Mouse (Mus musculus) liver, embryonic 12.5 days (tissue): ENCODE data around the gene Olfr765. TPM values are rescaled to one million over a fixed set of nuclear protein-coding genes. Genes with fewer than 3 reads are reported as not detected.
"Not testable (repeated sequence)": the region's sequence is repeated elsewhere in the genome, so short reads cannot be mapped to it uniquely, and the experiment has no call there.

ENCODE experiments used
- ATAC-seq: fragments of 200-750 bp; cut with Nextera tagmentation; 2 replicates; pipeline ENCODE4 v1.8.0; 2017; ENCODE audit warnings: moderate number of reproducible peaks, mild to moderate bottlenecking, moderate library complexity
- H3K27ac ChIP-seq: fragments of 300-500 bp; sonication (generic); 2 replicates; pipeline ENCODE4 v1.5.1; 2016; ENCODE audit warnings: mild to moderate bottlenecking
- H3K27me3 ChIP-seq: fragments of 300-500 bp; sonication (generic); replicated peaks from 2 replicates; pipeline ENCODE4 v1.6.1; 2016; ENCODE audit warnings: mild to moderate bottlenecking, moderate library complexity
- H3K36me3 ChIP-seq: fragments of 300-500 bp; sonication (generic); 2 replicates; pipeline ENCODE4 v1.6.1; 2016; ENCODE audit warnings: mild to moderate bottlenecking, moderate library complexity
- H3K4me1 ChIP-seq: fragments of 300-500 bp; sonication (generic); 2 replicates; pipeline ENCODE4 v1.6.1; 2016
- H3K4me2 ChIP-seq: fragments of 300-500 bp; sonication (generic); 2 replicates; pipeline ENCODE4 v1.6.1; 2016; ENCODE audit warnings: mild to moderate bottlenecking, moderate library complexity
- H3K4me3 ChIP-seq: fragments of 300-500 bp; sonication (generic); 2 replicates; pipeline ENCODE4 v1.5.1; 2016; ENCODE audit warnings: mild to moderate bottlenecking, moderate library complexity
- H3K9ac ChIP-seq: fragments of 300-500 bp; sonication (generic); 2 replicates; pipeline ENCODE4 v1.6.1; 2016; ENCODE audit warnings: mild to moderate bottlenecking, moderate library complexity
- H3K9me3 ChIP-seq: fragments of 300-500 bp; sonication (generic); replicated peaks from 2 replicates; pipeline ENCODE4 v1.6.1; 2016; ENCODE audit warnings: mild to moderate bottlenecking, moderate library complexity
- WGBS: fragments of 180-500 bp; shearing (Covaris S2); methylation state at CpG from one replicate; pipeline ENCODE4 v1.1.7; 2016; ENCODE audit not compliant: insufficient replicate concordance; 5-methylcytosine and 5-hydroxymethylcytosine counted together
- polyA plus RNA-seq: library from polyadenylated mRNA; unstranded; fragments of >200 nt; fragmentation: Nextera tagmentation; extraction: Ambion mirVana; gene quantifications from 2 replicates; pipeline ENCODE4 v1.2.1, GENCODE M21; 2016

Olfr765 gene
- polyA plus RNA-seq = not detected in 2 replicates

DNA sequence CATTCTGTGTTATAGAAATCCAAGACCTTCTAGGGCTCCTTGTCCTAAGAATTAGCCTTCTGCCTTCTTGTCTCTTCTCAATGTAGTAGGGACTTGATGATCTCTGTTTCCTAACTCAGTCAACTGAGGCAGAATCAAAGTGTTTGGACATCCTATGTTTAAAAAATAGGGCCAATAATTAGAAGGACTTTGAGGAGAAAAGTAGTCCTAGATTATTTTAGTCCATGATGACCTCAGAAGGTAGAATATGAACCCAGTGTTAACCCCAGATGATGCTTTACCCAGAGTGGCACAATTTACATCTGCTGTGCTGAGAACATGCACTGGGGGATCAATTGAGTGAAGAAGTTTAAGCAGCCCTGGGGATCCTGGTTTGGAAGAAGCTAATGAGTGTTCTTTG, at the start of gene Olfr765:
Olfr765 (minus strand) TSS at position 101 of the 400 bp plus-strand sequence.
- H3K4me2 ChIP-seq, H3K4me1 ChIP-seq, H3K36me3 ChIP-seq, ATAC-seq, H3K9me3 ChIP-seq, H3K27me3 ChIP-seq, H3K9ac ChIP-seq, H3K4me3 ChIP-seq, H3K27ac ChIP-seq: not testable (repeated sequence)

DNA sequence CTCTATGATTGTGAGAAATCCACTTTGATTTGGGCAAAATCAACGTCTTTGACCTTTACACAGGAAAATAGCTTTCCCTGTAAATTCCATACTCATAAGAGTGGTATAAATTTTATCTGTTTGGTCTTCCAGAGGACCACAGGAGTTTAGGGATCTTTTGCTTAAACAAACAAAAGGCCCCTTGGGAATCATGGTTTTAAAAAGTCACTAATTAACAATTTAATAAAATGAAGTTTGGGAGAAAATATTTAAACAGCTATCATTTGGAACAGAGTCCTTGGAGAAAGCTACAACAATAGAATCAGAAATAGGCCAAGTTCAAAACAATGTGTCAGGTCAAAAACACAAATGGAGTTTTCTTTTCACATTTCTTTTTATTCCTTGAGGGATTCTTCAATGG, 49.5 kb upstream of the Olfr765 start, which contains the start of gene Olfr768:
Olfr768 (minus strand) TSS at position 101 of the 400 bp plus-strand sequence.
- no peak within 1 kb of the TSS for H3K27ac ChIP-seq
- WGBS = 38% methylated on average over 1 of the region's 1 CpGs
- peaks cover 6% of the 10 kb centered on the region; the same call in 1 of the 2 replicates for H3K9me3 ChIP-seq
- no peak within 1 kb of the TSS for H3K9ac ChIP-seq
- no peaks in the 10 kb centered on the region for H3K4me1 ChIP-seq
- H3K4me2 ChIP-seq = no peak within 1 kb of the TSS
- H3K4me3 ChIP-seq = no peak within 1 kb of the TSS
- no peak for ATAC-seq
- no peaks in the 10 kb centered on the region for H3K36me3 ChIP-seq
- H3K27me3 ChIP-seq = no peaks in the 10 kb centered on the region

- H3K9me3 ChIP-seq, H3K27me3 ChIP-seq, H3K4me2 ChIP-seq, H3K9ac ChIP-seq, H3K36me3 ChIP-seq, ATAC-seq, H3K4me3 ChIP-seq, H3K4me1 ChIP-seq, H3K27ac ChIP-seq: not testable (repeated sequence)
These were observed 33.0 kb upstream of the Olfr765 start, which contains the start of gene Olfr767 for GRCm38 (mm10) chr10:129082810-129083209. Gene Olfr767 (minus strand): TSS chr10:129082910.

DNA sequence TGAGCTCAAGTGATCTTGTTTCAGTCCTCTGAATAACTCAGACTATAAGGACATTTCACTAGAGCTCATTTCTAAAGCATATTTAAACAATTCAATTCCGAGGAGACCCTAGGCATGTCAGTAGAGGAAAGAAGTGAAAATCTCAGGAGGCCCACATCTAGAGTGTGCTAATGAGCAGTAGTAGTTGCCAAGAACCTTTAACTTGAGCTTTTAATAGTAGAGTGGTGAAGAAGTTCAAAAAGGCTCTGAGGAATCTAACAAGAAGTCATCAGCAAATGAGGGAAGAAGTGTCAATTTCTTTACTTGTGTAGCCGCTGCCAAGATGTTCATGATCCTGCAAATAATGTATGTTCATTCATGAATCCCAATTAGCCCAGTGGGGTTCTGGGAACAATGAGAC, 19.1 kb upstream of the Olfr765 start, which contains the start of gene Olfr766-ps1:
Olfr766-ps1 (minus strand) TSS at position 101 of the 400 bp plus-strand sequence.
- Histone ChIP-seq H3K4me2 (no peak within 1 kb of the TSS), H3K9ac (no peak within 1 kb of the TSS), H3K4me1 (no peaks in the 10 kb centered on the region), H3K4me3 (no peak within 1 kb of the TSS), H3K27me3 (no peaks in the 10 kb centered on the region), H3K9me3 (no peaks in the 10 kb centered on the region), H3K36me3 (no peaks in the 10 kb centered on the region), H3K27ac (no peak within 1 kb of the TSS)
- WGBS = 61% methylated on average over 2 of the region's 2 CpGs
- no peak for ATAC-seq

- no peak within 1 kb of the TSS for H3K27ac ChIP-seq
- WGBS = 52% methylated on average over 3 of the region's 3 CpGs
- H3K27me3 ChIP-seq = no peaks in the 10 kb centered on the region
- no peak for ATAC-seq
- H3K4me3 ChIP-seq = no peak within 1 kb of the TSS
- no peaks in the 10 kb centered on the region for H3K36me3 ChIP-seq
- no peak within 1 kb of the TSS for H3K9ac ChIP-seq
- H3K4me2 ChIP-seq = no peak within 1 kb of the TSS
- H3K4me1 ChIP-seq = no peaks in the 10 kb centered on the region
- no peaks in the 10 kb centered on the region for H3K9me3 ChIP-seq
These were observed 10.0 kb downstream of the Olfr765 start, which contains the start of gene Olfr764-ps1 for GRCm38 (mm10) chr10:129039796-129040195. Gene Olfr764-ps1 (minus strand): TSS chr10:129039896.

- Histone ChIP-seq H3K36me3 (no peaks in the 10 kb centered on the region), H3K4me3 (no peak overlapping the region), H3K4me1 (no peaks in the 10 kb centered on the region), H3K9me3 (no peaks in the 10 kb centered on the region), H3K4me2 (no peak overlapping the region), H3K9ac (no peak overlapping the region), H3K27me3 (no peaks in the 10 kb centered on the region), H3K27ac (no peak overlapping the region)
- 64% methylated on average over 2 of the region's 2 CpGs for WGBS
- ATAC-seq = no peak
These were observed 21.5 kb downstream of the Olfr765 start for GRCm38 (mm10) chr10:129028343-129028742.

- 59% methylated on average over 3 of the region's 3 CpGs for WGBS
- Histone ChIP-seq H3K9me3 (no peaks in the 10 kb centered on the region; the same call in 1 of the 2 replicates), H3K9ac (no peak overlapping the region), H3K4me2 (no peak overlapping the region), H3K4me1 (no peaks in the 10 kb centered on the region), H3K4me3 (no peak overlapping the region), H3K27ac (no peak overlapping the region), H3K36me3 (no peaks in the 10 kb centered on the region), H3K27me3 (no peaks in the 10 kb centered on the region)
- no peak for ATAC-seq
These were observed 23.7 kb downstream of the Olfr765 start for GRCm38 (mm10) chr10:129026018-129026662.

- H3K4me3 ChIP-seq = no peak overlapping the region
- no peaks in the 10 kb centered on the region; the same call in 1 of the 2 replicates for H3K9me3 ChIP-seq
- H3K27ac ChIP-seq = no peak overlapping the region
- ATAC-seq = no peak
- no peaks in the 10 kb centered on the region for H3K4me1 ChIP-seq
- H3K27me3 ChIP-seq = no peaks in the 10 kb centered on the region
- H3K9ac ChIP-seq = no peak overlapping the region
- H3K4me2 ChIP-seq = no peak overlapping the region
- H3K36me3 ChIP-seq = no peaks in the 10 kb centered on the region
These were observed 26.5 kb downstream of the Olfr765 start for GRCm38 (mm10) chr10:129023319-129023718.

DNA sequence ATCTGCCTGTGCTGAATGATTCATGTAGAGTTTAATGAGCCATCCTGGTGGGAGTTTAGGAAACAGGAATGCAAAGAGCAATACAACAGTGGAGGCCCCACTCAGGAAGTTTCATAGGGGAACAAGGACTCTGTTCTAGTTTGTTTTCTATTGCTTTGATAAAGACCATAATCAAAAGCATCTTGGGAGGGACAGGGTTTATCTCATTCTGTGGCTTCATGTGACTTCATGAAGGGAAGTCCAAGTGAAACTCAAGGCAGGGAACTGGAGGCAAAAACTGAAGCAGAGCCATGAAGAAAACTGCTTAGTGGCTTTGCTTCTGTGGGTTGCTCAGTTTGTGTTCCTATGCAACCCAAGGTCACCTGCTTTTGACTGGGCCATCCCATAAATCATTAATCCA, 35.3 kb downstream of the Olfr765 start:
- ATAC-seq = no peak

DNA sequence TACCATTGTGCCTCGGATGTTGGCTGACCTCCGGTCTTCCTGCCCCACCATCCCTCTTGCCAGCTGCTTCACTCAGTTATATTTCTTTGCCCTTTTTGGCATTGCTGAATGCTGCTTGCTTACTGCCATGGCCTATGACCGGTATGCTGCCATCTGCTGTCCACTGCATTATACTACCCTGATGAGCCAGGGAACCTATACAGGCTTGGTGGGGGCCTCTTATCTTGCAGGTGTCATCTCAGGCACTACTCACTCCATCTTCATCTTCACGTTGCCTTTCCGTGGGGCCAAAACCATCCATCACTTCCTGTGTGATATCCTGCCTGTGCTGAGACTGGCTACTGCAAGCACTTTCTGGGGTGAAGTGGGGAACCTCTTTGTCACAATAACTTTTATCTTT, 38.3 kb downstream of the Olfr765 start:
- H3K36me3 ChIP-seq, H3K4me3 ChIP-seq, H3K9me3 ChIP-seq, H3K27ac ChIP-seq, H3K4me1 ChIP-seq, H3K27me3 ChIP-seq, H3K4me2 ChIP-seq, H3K9ac ChIP-seq: not testable (repeated sequence)
- WGBS = 42% methylated on average over 2 of the region's 5 CpGs
- ATAC-seq = 0 out of 2 replicates have a peak, but pooled peaks have one; percentile 37

More for the DNA sequence above, 35.3 kb downstream of the Olfr765 start:
- Histone ChIP-seq H3K9me3 (no peaks in the 10 kb centered on the region), H3K4me2 (no peak overlapping the region), H3K36me3 (no peaks in the 10 kb centered on the region), H3K9ac (no peak overlapping the region), H3K4me1 (no peaks in the 10 kb centered on the region), H3K4me3 (no peak overlapping the region), H3K27ac (no peak overlapping the region), H3K27me3 (no peaks in the 10 kb centered on the region)

DNA sequence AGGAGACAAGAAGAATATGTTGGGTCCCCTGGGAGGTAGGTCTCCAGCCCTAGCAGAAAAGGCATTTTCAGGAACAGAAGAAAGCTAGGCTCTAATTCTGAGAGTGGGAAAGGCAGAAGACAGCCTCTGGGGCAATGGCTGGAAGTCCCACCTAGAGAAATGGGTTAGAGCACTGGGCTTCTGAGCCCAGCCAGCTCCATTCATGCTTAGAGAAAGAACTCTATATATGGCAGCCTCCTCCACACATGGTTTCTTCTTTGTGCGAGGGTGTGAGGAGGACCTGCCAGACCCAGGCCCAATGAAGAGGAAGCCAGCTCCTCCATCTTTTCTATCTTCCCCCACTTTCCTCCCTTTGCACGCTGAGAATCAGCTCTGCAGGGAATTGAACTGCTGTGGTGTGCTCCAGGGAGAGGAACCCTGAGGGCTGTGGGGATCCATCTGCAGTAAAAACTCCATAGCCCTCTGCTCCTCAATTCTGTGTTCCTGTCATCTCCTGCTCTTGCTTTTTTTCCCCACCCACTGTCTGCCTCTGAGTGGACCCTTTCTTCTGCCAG, 39.4 kb downstream of the Olfr765 start, which contains the start of gene Olfr763:
Olfr763 (plus strand) TSS at position 504 of the 554 bp plus-strand sequence.
- 42% methylated on average over 2 of the region's 2 CpGs for WGBS
- H3K4me1 ChIP-seq = no peaks in the 10 kb centered on the region
- H3K9me3 ChIP-seq = no peaks in the 10 kb centered on the region
- no peak within 1 kb of the TSS for H3K9ac ChIP-seq
- H3K27me3 ChIP-seq = no peaks in the 10 kb centered on the region
- no peak within 1 kb of the TSS for H3K4me2 ChIP-seq
- ATAC-seq = no peak
- no peaks in the 10 kb centered on the region for H3K36me3 ChIP-seq
- no peak within 1 kb of the TSS for H3K27ac ChIP-seq
- H3K4me3 ChIP-seq = no peak within 1 kb of the TSS

DNA sequence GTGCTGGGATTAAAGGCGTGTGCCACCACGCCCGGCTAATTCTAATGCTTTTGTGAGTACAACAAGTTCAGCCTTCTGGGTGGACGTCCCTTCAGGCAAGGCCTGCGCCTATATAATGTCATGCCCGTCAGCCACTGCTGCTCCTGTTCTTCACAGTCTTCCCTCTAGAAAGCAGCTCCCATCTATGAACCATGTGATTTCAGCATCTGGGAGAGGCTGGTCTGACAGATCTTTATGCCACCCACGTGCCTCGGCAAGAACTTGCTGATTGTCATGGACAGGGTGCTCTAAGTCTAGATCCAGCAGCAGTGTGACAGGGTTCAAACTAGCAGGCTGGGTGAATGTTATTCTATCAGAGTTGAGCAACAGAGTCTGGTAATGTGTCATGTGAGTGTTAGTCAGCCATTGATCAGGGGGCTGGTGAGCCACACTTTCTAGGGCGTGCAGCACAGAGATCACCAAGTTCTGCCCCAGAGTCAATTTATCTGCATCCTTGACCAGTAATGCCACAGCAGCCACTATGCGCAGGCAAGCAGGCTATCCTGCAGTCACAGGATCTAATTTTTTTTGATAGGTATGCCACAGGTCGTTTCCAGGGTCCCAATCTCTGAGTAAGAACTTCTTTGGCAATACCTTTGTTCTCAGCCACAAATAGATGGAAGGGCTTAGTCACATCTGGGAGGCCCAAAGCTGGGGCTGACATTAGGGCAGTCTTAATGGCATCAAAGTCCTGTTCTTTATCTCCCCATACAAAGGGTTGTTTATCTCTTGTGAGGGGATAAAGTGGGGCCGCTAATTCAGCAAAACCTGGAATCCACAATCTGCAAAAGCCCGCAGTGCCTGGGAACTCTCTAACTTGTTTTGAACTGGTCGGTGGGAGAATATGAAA, 45.5 kb downstream of the Olfr765 start:
- no peaks in the 10 kb centered on the region for H3K27me3 ChIP-seq
- no peaks in the 10 kb centered on the region for H3K4me1 ChIP-seq
- H3K9me3 ChIP-seq = no peaks in the 10 kb centered on the region
- no peak overlapping the region for H3K4me2 ChIP-seq
- no peak for ATAC-seq
- no peak overlapping the region for H3K9ac ChIP-seq
- 61% methylated on average over 14 of the region's 14 CpGs for WGBS
- no peak overlapping the region for H3K27ac ChIP-seq
- H3K4me3 ChIP-seq = no peak overlapping the region
- no peaks in the 10 kb centered on the region for H3K36me3 ChIP-seq
